Mouse (Mus musculus) olfactory bulb, adult 2 months (tissue): ENCODE data around the gene Scyl1. TPM values are rescaled to one million over a fixed set of nuclear protein-coding genes. Genes with fewer than 3 reads are reported as not detected.

Source experiments
- H3K27ac ChIP-seq: fragments of 200-500 bp; 2 replicates; pipeline ENCODE4 v1.5.1; 2012; ENCODE audit warnings: low read depth, low read length; ENCODE audit not compliant: insufficient read depth
- H3K4me1 ChIP-seq: fragments of 200-500 bp; 2 replicates; pipeline ENCODE4 v1.6.1; 2012; ENCODE audit warnings: low read length; ENCODE audit not compliant: control insufficient read depth, insufficient read depth
- H3K4me3 ChIP-seq: fragments of 200-500 bp; 2 replicates; pipeline ENCODE4 v1.5.1; 2012; ENCODE audit warnings: mild to moderate bottlenecking, low read depth, low read length, moderate library complexity; ENCODE audit not compliant: insufficient read depth
- CTCF ChIP-seq: fragments of 200-500 bp; IDR thresholded peaks from 2 replicates; pipeline ENCODE4 v1.5.1; 2012; ENCODE audit warnings: low read depth, mild to moderate bottlenecking, low read length, moderate library complexity; ENCODE audit not compliant: insufficient read depth
- POLR2A ChIP-seq: fragments of 200-500 bp; IDR thresholded peaks from 2 replicates; pipeline ENCODE4 v1.6.1; 2012; ENCODE audit warnings: mild to moderate bottlenecking, low read depth, low read length, moderate library complexity; ENCODE audit not compliant: insufficient read depth
- WGBS: fragments of 180-500 bp; shearing (Covaris S2); methylation state at CpG from one replicate; pipeline ENCODE4 v1.1.7; 2018; 5-methylcytosine and 5-hydroxymethylcytosine counted together
- polyA plus RNA-seq: library from polyadenylated mRNA; stranded (reverse); fragments of >200 nt; gene quantifications from 2 replicates; pipeline ENCODE4 v1.2.4, GENCODE M21; 2012; ENCODE audit warnings: low replicate concordance; ENCODE audit not compliant: missing spikeins, insufficient read depth, insufficient read length

Scyl1 gene
- polyA plus RNA-seq, 1 experiment: not detected

- WGBS: 2% methylated on average over 37 of the region's 37 CpGs
- Histone ChIP-seq H3K4me3 (peak overlapping the region; percentile 70), H3K27ac (peak overlapping the region; percentile 57), H3K4me1 (peaks cover 31% of the 10 kb centered on the region)
- TF ChIP-seq POLR2A: no peak
- no peak for TF ChIP-seq CTCF
Observed at GRCm38 (mm10) chr19:5728631-5729443, 42.4 kb downstream of the Scyl1 start.

DNA sequence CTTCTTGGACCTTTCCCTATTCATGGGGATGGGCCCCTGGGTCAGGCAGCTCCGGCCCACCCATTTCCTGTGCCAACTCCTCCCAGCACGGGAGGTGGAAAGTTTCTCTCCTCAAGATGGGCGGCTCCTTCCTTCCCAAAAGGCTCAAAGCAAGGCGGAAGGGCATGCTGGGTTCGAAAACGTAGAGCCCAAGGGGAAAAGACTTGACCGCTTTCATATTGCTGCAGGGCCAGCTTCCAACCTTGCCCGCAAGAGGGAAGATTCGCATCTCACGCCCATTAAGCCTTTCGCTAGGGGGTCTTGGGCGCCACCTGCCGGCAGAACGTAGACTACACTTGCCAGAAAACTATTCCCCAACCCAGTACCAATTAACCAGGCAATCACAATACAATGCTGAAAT lies 43.5 kb downstream of the Scyl1 start:
- TF ChIP-seq CTCF (peak; percentile 97), POLR2A (no peak)
- under 1% methylated on average over 14 of the region's 14 CpGs for WGBS
- Histone ChIP-seq H3K4me1 (peaks cover 31% of the 10 kb centered on the region), H3K4me3 (peak overlapping the region; percentile 70), H3K27ac (no peak overlapping the region)

DNA sequence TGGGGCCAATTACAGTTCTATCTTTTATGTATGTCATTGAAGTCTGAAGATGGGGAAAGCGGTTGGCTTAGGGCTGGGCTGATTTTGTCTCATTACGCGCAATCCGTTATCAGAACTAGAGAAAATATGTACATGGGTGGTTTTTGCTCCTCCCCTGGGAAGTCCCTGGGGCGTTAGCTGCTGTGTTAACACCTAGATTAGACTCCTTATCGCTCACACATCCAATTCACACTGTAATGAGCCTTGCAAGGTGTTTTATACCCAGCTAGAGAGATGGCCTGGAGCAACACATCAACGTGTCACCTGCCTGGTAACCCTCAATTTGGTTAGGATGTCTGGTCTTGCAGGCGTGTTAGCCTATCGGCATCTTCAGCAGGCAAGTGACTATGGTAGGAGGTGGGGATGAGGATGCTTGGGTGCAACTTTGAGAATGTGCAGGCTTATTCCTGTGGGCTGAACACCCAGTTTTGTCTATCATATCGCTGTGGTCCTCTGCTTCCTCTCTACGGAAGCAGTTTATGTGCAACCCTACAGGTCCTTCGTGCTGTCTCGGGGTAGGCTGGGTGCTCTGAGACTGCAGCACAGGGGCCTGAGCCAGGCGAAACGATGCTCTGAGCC lies 44.1 kb downstream of the Scyl1 start:
- 57% methylated on average over 15 of the region's 15 CpGs for WGBS
- Histone ChIP-seq H3K27ac (no peak overlapping the region), H3K4me1 (peaks cover 31% of the 10 kb centered on the region), H3K4me3 (peak overlapping the region; percentile 26)
- TF ChIP-seq CTCF: no peak
- TF ChIP-seq POLR2A: no peak

- TF ChIP-seq POLR2A (no peak), CTCF (no peak)
- Histone ChIP-seq H3K27ac (no peak within 1 kb of the TSS), H3K4me3 (peak within 1 kb of the TSS; percentile 38), H3K4me1 (peaks cover 28% of the 10 kb centered on the region)
- WGBS: 14% methylated on average over 49 of the region's 49 CpGs
Observed at GRCm38 (mm10) chr19:5725767-5726515, 45.3 kb downstream of the Scyl1 start, which contains the start of gene Ehbp1l1. Gene Ehbp1l1, minus strand, starts transcription at chr19:5726317.

DNA sequence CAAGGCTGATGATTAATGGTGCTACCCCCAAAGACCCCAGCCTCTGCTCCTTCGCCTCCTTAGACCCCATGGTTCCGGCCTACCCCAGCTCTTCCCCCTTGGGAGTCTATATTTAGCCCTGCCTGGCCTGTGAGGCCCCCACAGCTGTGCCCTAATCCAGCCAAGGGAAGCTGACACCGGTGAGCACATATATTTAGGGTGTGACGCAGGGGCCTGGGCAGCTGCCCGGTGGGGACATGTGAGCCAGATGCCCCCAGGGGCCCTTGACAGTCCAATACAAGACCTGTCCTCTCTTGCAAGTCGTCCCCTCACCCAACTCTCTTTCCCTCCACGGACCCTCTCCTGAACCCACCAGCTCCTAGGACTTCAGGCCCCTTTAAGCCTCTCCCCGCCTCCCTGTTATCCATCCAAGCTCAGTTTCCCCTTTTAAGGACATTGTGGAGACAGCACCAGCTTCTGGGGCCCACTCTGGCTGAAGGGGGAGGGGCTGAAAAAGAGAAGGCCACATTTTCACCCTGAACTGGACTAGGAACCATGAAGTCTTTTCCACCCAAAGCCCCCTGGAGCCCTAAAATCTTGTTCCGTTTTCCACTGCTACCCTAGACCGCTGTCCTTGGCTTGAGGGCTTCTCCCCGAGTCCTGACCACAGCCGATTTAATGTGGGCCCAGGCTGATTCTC lies 46.1 kb downstream of the Scyl1 start:
- Histone ChIP-seq H3K4me3 (no peak overlapping the region), H3K27ac (no peak overlapping the region), H3K4me1 (peaks cover 21% of the 10 kb centered on the region)
- WGBS: 76% methylated on average over 12 of the region's 12 CpGs
- TF ChIP-seq POLR2A (no peak), CTCF (no peak)

- Histone ChIP-seq H3K27ac (no peak overlapping the region), H3K4me3 (no peak overlapping the region), H3K4me1 (peaks cover 21% of the 10 kb centered on the region)
- 82% methylated on average over 7 of the region's 7 CpGs for whole genome bisulfite sequencing
- TF ChIP-seq POLR2A (no peak), CTCF (no peak)
Observed at GRCm38 (mm10) chr19:5724549-5724941, 46.7 kb downstream of the Scyl1 start.

DNA sequence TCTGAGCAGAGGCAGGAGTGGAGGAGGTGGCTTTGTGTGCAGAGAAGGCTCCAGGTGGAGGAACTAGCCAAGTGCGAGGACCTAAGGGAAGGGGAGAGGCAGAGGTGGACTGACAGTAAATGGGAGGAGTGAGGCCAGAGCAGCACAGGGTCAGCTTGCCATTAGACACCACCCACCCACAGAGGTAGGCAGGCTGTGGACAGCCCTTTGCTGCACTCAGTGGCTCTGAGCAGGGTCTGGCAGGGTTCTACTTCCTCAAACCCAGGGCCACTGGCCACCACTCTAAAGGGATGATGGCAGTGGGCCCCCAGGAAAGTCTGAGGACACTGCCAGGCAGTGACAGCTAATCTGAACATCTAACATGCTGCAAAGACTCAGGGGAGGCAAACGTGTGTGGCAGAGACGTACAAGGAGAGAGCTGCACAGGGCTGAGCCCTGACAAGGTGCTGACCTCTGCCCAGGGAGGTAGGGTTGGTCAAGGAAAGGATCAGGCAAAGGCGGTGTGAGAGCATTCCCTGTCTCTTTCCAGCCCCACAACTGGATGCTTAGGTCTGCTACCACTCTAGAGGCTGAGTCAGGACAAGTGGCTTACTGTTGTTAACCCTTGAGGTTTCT lies 47.2 kb downstream of the Scyl1 start:
- peaks cover 21% of the 10 kb centered on the region for H3K4me1 ChIP-seq
- H3K4me3 ChIP-seq: no peak overlapping the region
- no peak for TF ChIP-seq POLR2A
- no peak for TF ChIP-seq CTCF
- WGBS: 74% methylated on average over 4 of the region's 4 CpGs
- no peak overlapping the region for H3K27ac ChIP-seq

GRCm38 (mm10) chr19:5722848-5723425 lies 48.3 kb downstream of the Scyl1 start:
- TF ChIP-seq CTCF (no peak), POLR2A (no peak)
- H3K27ac ChIP-seq: no peak overlapping the region
- 92% methylated on average over 7 of the region's 7 CpGs for WGBS
- H3K4me1 ChIP-seq: peaks cover 13% of the 10 kb centered on the region
- H3K4me3 ChIP-seq: no peak overlapping the region
